Mouse (Mus musculus): Measurements from ENCODE around the gene Lmo2. TPM values are rescaled to one million over a fixed set of nuclear protein-coding genes. Genes with fewer than 3 reads are reported as not detected.
"Not testable (repeated sequence)": the region's sequence is repeated elsewhere in the genome, so short reads cannot be mapped to it uniquely, and the experiment has no call there.

Lmo2 gene
- polyA plus RNA-seq, 1 experiment from 2014 or later, result 15.7 TPM

DNA sequence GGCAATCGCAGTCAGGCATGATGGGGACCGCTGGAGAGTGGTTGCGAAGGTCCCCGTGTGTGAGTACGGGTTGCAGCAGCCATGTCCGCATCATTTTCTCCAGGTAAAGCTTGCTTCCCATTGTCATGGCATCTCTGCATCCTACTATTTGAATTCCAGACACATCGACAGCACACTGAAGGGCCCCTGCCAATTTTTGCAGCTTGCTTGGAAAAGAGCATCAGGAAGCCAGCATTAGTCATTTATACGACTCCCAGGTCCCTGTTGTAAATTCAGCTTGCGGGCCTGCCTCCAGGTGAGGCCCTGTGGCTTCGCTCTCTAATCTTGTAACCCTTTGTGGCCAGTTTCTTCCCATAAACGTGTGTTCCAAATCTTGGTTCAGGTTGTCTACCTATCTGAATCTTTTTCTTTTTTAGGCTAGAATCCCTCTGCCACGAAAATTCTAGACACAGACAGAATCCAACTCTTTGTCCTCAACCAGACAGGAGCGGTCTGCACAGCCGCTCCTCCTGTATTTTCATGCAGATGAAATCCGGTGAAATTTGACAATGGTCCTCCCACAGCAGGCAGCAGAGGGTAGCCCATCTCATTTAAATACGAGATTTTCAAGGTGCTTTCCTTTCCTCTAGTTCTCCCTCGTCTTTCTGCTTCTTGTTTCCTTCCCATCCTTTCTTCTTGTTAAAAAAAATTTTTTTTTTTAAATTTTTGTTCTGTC is 35.0 kb downstream of the Lmo2 start:
- no peaks in the 10 kb centered on the region for H3K4me1 ChIP-seq
- H3K27me3 ChIP-seq (replicated peaks; ENCODE audit: low read depth, poor library complexity, severe bottlenecking), result peaks cover 15% of the 10 kb centered on the region
- H3K4me3 ChIP-seq, result no peak overlapping the region
- DNase-seq (ENCODE audit: low spot score), result no peak
- WGBS, result 26% methylated on average over 17 of the region's 17 CpGs
- no peak overlapping the region for H3K27ac ChIP-seq (replicated peaks)
- no peaks in the 10 kb centered on the region for H3K36me3 ChIP-seq (replicated peaks)
- no peaks in the 10 kb centered on the region for H3K9me3 ChIP-seq

DNA sequence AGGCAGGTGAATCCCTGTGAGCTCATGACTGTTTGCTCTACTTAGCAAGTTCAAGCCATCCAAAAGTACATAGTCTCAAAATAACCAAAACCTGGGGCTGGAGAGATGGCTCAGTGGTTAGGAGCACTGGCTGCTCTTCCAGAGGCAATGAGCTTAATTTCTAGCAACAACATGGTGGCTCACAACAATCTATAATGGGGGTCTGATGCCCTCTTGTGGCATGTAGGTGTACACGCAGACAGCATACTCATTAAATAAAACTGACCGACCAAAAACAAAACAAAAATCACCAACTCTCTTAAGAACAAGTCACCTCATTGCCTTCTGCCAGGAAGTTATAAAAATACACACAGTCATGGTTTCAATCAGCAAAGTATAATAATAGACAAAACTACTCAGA is 43.3 kb downstream of the Lmo2 start:
- Histone ChIP-seq H3K4me3 (no peak overlapping the region), H3K4me1 (0 out of 2 replicates have a peak, but pooled peaks cover 5% of the 10 kb centered on the region), H3K9me3 (no peaks in the 10 kb centered on the region), H3K27ac (replicated peaks) (no peak overlapping the region), H3K27me3 (replicated peaks; ENCODE audit: low read depth, poor library complexity, severe bottlenecking) (peaks cover 11% of the 10 kb centered on the region), H3K36me3 (replicated peaks) (no peaks in the 10 kb centered on the region)
- no peak for DNase-seq (ENCODE audit: low spot score)
- WGBS, result 25% methylated on average over 2 of the region's 2 CpGs

DNA sequence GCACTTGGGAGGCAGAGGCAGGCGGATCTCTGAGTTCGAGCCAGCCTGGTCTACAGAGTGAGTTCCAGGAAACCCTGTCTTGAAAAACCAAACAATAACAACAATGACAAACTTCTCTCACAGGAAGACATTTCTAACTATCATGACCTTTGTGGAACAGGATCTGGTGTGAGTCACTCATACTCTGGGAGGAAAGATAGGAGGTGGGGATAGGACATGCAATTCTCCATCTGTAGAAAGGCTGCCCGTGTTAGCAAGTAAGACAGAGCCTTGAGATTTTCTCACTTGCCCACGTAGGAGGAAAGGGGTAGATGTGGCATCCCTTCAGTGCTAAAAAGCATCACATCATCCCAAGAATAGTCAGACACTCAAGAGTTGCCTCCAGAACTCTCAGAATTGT is 44.1 kb downstream of the Lmo2 start:
- DNase-seq (ENCODE audit: low spot score), result no peak
- Histone ChIP-seq H3K4me3 (no peak overlapping the region), H3K36me3 (replicated peaks) (no peaks in the 10 kb centered on the region), H3K27me3 (replicated peaks; ENCODE audit: low read depth, poor library complexity, severe bottlenecking) (peaks cover 11% of the 10 kb centered on the region), H3K27ac (replicated peaks) (no peak overlapping the region), H3K4me1 (0 out of 2 replicates have a peak, but pooled peaks cover 5% of the 10 kb centered on the region), H3K9me3 (no peaks in the 10 kb centered on the region)
- 80% methylated on average over 4 of the region's 4 CpGs for WGBS

DNA sequence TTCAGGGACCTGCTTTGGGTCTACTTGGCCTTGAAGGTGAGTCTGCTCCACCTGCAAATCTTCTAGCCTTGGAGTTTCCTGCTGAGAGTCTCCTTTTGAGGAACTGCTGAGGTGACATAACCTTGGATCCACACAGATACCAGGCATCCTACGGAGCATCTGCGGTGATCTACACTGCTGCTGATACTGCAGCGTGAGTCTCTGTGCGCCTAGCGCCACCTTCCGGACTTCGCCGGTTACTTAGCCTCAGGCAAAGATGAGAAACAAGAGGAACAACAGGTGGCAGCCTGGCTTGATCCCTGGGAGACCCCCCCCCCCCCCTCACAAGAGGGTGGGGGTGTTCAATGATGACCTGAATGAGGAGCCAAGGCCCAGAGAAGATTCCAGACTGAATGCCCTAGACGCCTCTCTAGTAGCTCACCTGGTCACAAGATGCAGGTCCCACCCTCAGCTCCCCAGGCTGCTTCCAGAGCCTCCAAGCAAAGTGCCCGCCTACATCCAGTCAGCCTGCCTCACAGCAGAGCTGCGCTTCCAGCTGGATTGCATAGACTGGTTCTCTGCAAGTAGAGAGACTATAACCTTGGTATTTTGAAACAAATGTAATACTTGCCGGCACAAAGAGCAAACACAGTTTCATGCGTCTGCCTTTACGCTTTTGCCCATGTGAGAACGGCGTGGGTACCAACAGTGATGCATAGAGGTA is 45.1 kb downstream of the Lmo2 start:
- Histone ChIP-seq H3K4me3 (no peak overlapping the region), H3K4me1 (0 out of 2 replicates have a peak, but pooled peaks cover 5% of the 10 kb centered on the region), H3K36me3 (replicated peaks) (no peaks in the 10 kb centered on the region), H3K27ac (replicated peaks) (no peak overlapping the region), H3K27me3 (replicated peaks; ENCODE audit: low read depth, poor library complexity, severe bottlenecking) (peaks cover 11% of the 10 kb centered on the region), H3K9me3 (no peaks in the 10 kb centered on the region)
- peak; percentile 55 for DNase-seq (ENCODE audit: low spot score)
- WGBS, result 33% methylated on average over 16 of the region's 16 CpGs

GRCm38 (mm10) chr2:104007793-104008519 is 50.2 kb downstream of the Lmo2 start:
- H3K9me3 ChIP-seq, result no peaks in the 10 kb centered on the region
- 0 out of 2 replicates have a peak, but pooled peaks cover under 1% of the 10 kb centered on the region for H3K4me1 ChIP-seq
- no peak overlapping the region for H3K4me3 ChIP-seq
- H3K36me3 ChIP-seq (replicated peaks), result no peaks in the 10 kb centered on the region
- no peak for DNase-seq (ENCODE audit: low spot score)
- WGBS, result 81% methylated on average over 7 of the region's 7 CpGs
- H3K27me3 ChIP-seq (replicated peaks; ENCODE audit: low read depth, poor library complexity, severe bottlenecking), result peaks cover 7% of the 10 kb centered on the region
- H3K27ac ChIP-seq (replicated peaks), result no peak overlapping the region

GRCm38 (mm10) chr2:104008853-104009252 is 51.1 kb downstream of the Lmo2 start:
- not testable (repeated sequence) for H3K27me3 ChIP-seq (replicated peaks; ENCODE audit: low read depth, poor library complexity, severe bottlenecking); H3K27ac ChIP-seq (replicated peaks); H3K4me1 ChIP-seq; H3K9me3 ChIP-seq; H3K36me3 ChIP-seq (replicated peaks); DNase-seq (ENCODE audit: low spot score); H3K4me3 ChIP-seq
- 93% methylated on average over 3 of the region's 3 CpGs for WGBS

DNA sequence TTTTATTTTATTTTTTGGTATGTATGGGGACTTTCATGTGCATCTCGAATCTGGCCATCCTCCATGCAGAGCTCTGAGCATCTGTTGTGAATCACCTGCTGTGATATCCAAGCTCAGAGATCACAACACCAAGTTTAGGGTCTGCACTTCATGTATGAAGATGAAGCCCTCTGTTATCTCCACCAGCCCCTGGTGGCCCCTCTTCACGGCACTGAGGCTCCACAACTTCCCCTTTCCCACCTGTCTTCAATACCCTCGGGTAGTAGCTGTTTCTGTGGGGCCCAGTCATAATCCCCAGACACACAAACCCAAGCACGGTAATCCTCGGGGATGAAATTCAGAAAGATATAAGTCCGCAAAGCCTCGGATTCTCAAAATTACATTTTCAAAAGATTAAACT is 65.3 kb downstream of the Lmo2 start:
- Histone ChIP-seq H3K27ac (replicated peaks) (no peak overlapping the region), H3K27me3 (replicated peaks; ENCODE audit: low read depth, poor library complexity, severe bottlenecking) (no peaks in the 10 kb centered on the region), H3K4me1 (peaks cover 5% of the 10 kb centered on the region), H3K9me3 (no peaks in the 10 kb centered on the region), H3K36me3 (replicated peaks) (no peaks in the 10 kb centered on the region), H3K4me3 (no peak overlapping the region)
- 83% methylated on average over 7 of the region's 7 CpGs for WGBS
- DNase-seq (ENCODE audit: low spot score), result no peak

DNA sequence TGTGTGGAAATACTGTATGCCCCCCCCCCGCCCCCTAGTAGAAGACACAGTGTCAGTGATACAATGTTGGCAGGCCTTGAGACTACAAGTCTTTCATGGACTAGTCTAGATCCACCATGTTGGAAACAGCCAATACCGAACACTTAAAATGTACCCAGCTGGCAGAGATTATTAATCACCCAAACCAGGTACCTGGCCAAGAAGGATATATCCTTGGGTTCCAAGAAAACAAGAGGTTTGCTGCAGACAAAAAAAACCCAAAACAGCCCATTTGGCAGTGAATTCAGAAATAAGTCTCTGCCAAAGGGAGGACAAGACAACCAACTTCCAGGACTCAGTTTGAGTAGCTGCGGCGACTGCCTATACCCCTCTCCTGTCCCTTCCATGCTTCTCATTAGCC is 66.9 kb downstream of the Lmo2 start:
- Histone ChIP-seq H3K27ac (replicated peaks) (no peak overlapping the region), H3K36me3 (replicated peaks) (no peaks in the 10 kb centered on the region), H3K4me1 (peaks cover 19% of the 10 kb centered on the region), H3K9me3 (no peaks in the 10 kb centered on the region), H3K27me3 (replicated peaks; ENCODE audit: low read depth, poor library complexity, severe bottlenecking) (no peaks in the 10 kb centered on the region), H3K4me3 (no peak overlapping the region)
- 91% methylated on average over 4 of the region's 4 CpGs for WGBS
- no peak for DNase-seq (ENCODE audit: low spot score)

- peak; percentile 96 for DNase-seq (ENCODE audit: low spot score)
- H3K4me3 ChIP-seq, result peak within 1 kb of the TSS; percentile 98
- H3K4me1 ChIP-seq, result peaks cover 24% of the 10 kb centered on the region
- no peaks in the 10 kb centered on the region for H3K9me3 ChIP-seq
- no peaks in the 10 kb centered on the region for H3K27me3 ChIP-seq (replicated peaks; ENCODE audit: low read depth, poor library complexity, severe bottlenecking)
- peaks cover 5% of the 10 kb centered on the region; the same call in 1 of the 2 replicates for H3K36me3 ChIP-seq (replicated peaks)
- WGBS, result under 1% methylated on average over 44 of the region's 44 CpGs
- peak within 1 kb of the TSS; percentile 95 for H3K27ac ChIP-seq (replicated peaks)
Measured at GRCm38 (mm10) chr2:104027458-104028138, 69.8 kb downstream of the Lmo2 start, which contains the start of gene Fbxo3. TSS of gene Fbxo3 (plus strand) at chr2:104027721.

- Histone ChIP-seq H3K27ac (replicated peaks) (peak within 1 kb of the TSS; percentile 95), H3K27me3 (replicated peaks; ENCODE audit: low read depth, poor library complexity, severe bottlenecking) (no peaks in the 10 kb centered on the region), H3K9me3 (no peaks in the 10 kb centered on the region), H3K4me3 (peak within 1 kb of the TSS; percentile 98), H3K36me3 (replicated peaks) (peaks cover 5% of the 10 kb centered on the region; the same call in 1 of the 2 replicates), H3K4me1 (peaks cover 24% of the 10 kb centered on the region)
- 1% methylated on average over 32 of the region's 32 CpGs for WGBS
- no peak for DNase-seq (ENCODE audit: low spot score)
Measured at GRCm38 (mm10) chr2:104028139-104028723, 70.4 kb downstream of the Lmo2 start, which contains the start of gene 4931422A03Rik. TSS of gene 4931422A03Rik (minus strand) at chr2:104028361.

DNA sequence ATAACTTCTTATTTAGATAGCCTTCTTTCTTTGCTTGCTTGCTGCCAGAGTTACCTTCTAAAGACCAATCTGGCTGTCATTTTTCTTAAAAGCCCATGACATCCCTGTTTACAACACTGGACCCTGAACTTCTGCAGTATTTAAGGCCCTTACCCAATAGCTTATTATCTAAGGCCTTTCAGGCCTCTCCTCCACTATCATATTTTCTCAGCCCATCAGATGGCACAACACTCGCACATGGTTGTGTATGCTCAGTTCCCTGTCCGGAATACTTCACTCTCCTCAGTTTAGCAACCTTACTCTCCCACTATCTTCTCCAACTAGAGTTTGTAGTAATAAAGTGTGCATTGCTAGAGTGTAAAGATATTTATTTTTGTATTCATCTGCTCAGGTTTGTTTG is 71.3 kb downstream of the Lmo2 start:
- peak overlapping the region; percentile 98 for H3K4me3 ChIP-seq
- WGBS, result 79% methylated on average over 2 of the region's 2 CpGs
- H3K4me1 ChIP-seq, result peaks cover 24% of the 10 kb centered on the region
- no peak for DNase-seq (ENCODE audit: low spot score)
- no peak overlapping the region for H3K27ac ChIP-seq (replicated peaks)
- H3K27me3 ChIP-seq (replicated peaks; ENCODE audit: low read depth, poor library complexity, severe bottlenecking), result no peaks in the 10 kb centered on the region
- H3K9me3 ChIP-seq, result no peaks in the 10 kb centered on the region
- H3K36me3 ChIP-seq (replicated peaks), result peaks cover 12% of the 10 kb centered on the region

GRCm38 (mm10) chr2:104030381-104030780 is 72.6 kb downstream of the Lmo2 start:
- WGBS, result 91% methylated on average over 3 of the region's 3 CpGs
- H3K9me3 ChIP-seq, result no peaks in the 10 kb centered on the region
- no peak for DNase-seq (ENCODE audit: low spot score)

More at GRCm38 (mm10) chr2:104030381-104030780, 72.6 kb downstream of the Lmo2 start:
- Histone ChIP-seq H3K36me3 (replicated peaks) (peaks cover 23% of the 10 kb centered on the region), H3K4me1 (peaks cover 24% of the 10 kb centered on the region), H3K27me3 (replicated peaks; ENCODE audit: low read depth, poor library complexity, severe bottlenecking) (no peaks in the 10 kb centered on the region), H3K27ac (replicated peaks) (no peak overlapping the region), H3K4me3 (no peak overlapping the region)

Data from embryonic facial prominence, embryonic 10.5 days (tissue).